22 mouse cellular contexts compared by ENCODE assay signal in genomic region chr8:104078091-104078490, GRCm38 (mm10). TPM values are rescaled to one million over a fixed set of nuclear protein-coding genes. Genes with fewer than 3 reads are reported as not detected.
DNase-seq lines count a peak whose midpoint lies in the region; ATAC-seq and TF ChIP-seq lines count a peak whose summit lies in the region.
"Had no signal": no experiment of that assay in that cellular context is flagged by ENCODE, and none has a peak within 500 bp of the region (broad histone marks: within the 10 kb centered on the region; RNA-seq: fewer than 3 reads in every experiment).

No protein-coding gene starts in this region.

- H3K4me3 ChIP-seq in hindbrain, postnatal 0 days (ENCODE audit: low read length): no peak overlapping the region
- H3K4me3 ChIP-seq in hindbrain, embryonic 16.5 days (ENCODE audit: low read length): no peak overlapping the region
- no peak overlapping the region for H3K4me3 ChIP-seq in midbrain, embryonic 14.5 days (replicated peaks; ENCODE audit: low read depth, low read length)
- H3K4me3 ChIP-seq in midbrain, embryonic 10.5 days: no peak overlapping the region
- H3K4me3 ChIP-seq: heart, embryonic 15.5 days; hindbrain, embryonic 15.5 days; limb, embryonic 15.5 days had no signal

- DNase-seq in cerebellum, postnatal 25 days: peak; percentile 3 to 6
- DNase-seq in cerebellum, adult 11 months: no peak
- peak; percentile 35 for DNase-seq in hindbrain, postnatal 0 days (ENCODE audit: low spot score)
- peak; percentile 58 for DNase-seq in midbrain, embryonic 14.5 days
- DNase-seq in midbrain, embryonic 10.5 days (ENCODE audit: low spot score): no peak
- DNase-seq in 3T3-L1 (ENCODE audit: low read depth, low spot score): peak; percentile 49
- DNase-seq in spleen, adult 18-20 months: no peak
- DNase-seq: adrenal gland, postnatal 14 days; cerebellum, adult 9-10 months; heart, postnatal 4 days; kidney, postnatal 36 days; layer of hippocampus, postnatal 36 days; lung, postnatal 4 days; thymus, postnatal 14 days had no signal

- TF ChIP-seq CTCF in hindbrain, postnatal 0 days (IDR thresholded peaks at IDR 0.05; ENCODE audit: low read depth): no peak

- no peaks in the 10 kb centered on the region for H3K4me1 ChIP-seq in hindbrain, postnatal 0 days (ENCODE audit: insufficient read depth, low read length)
- no peaks in the 10 kb centered on the region for H3K4me1 ChIP-seq in hindbrain, embryonic 16.5 days (ENCODE audit: control insufficient read depth, insufficient read depth, low read depth, low read length)
- no peaks in the 10 kb centered on the region for H3K4me1 ChIP-seq in midbrain, embryonic 14.5 days (ENCODE audit: control insufficient read depth, insufficient read depth, low read length)
- H3K4me1 ChIP-seq in midbrain, embryonic 10.5 days: no peaks in the 10 kb centered on the region

- no peak overlapping the region for H3K9ac ChIP-seq in hindbrain, postnatal 0 days (replicated peaks; ENCODE audit: low read length)
- no peak overlapping the region for H3K9ac ChIP-seq in hindbrain, embryonic 16.5 days (ENCODE audit: low read depth, low read length)
- no peak overlapping the region for H3K9ac ChIP-seq in midbrain, embryonic 14.5 days (replicated peaks; ENCODE audit: low read length)
- H3K9ac ChIP-seq: heart, embryonic 15.5 days; hindbrain, embryonic 15.5 days; limb, embryonic 15.5 days; liver, embryonic 14.5 days had no signal

- H3K27ac ChIP-seq in hindbrain, postnatal 0 days: no peak overlapping the region
- no peak overlapping the region for H3K27ac ChIP-seq in hindbrain, embryonic 16.5 days (ENCODE audit: low read depth, low read length)
- no peak overlapping the region for H3K27ac ChIP-seq in midbrain, embryonic 14.5 days (replicated peaks; ENCODE audit: low read depth, low read length)
- no peak overlapping the region for H3K27ac ChIP-seq in midbrain, embryonic 10.5 days (replicated peaks)
- H3K27ac ChIP-seq: heart, embryonic 15.5 days; hindbrain, embryonic 15.5 days; limb, embryonic 15.5 days; liver, embryonic 14.5 days had no signal

- ATAC-seq in hindbrain, postnatal 0 days: no peak
- no peak for ATAC-seq in hindbrain, embryonic 16.5 days
- ATAC-seq in midbrain, embryonic 14.5 days (ENCODE audit: low FRiP score, low TSS enrichment): no peak
- ATAC-seq: intestine, embryonic 16.5 days had no signal

- H3K4me2 ChIP-seq in hindbrain, postnatal 0 days (ENCODE audit: low read depth, low read length): no peak overlapping the region
- H3K4me2 ChIP-seq in hindbrain, embryonic 16.5 days (ENCODE audit: low read length): no peak overlapping the region
- H3K4me2 ChIP-seq in midbrain, embryonic 14.5 days (ENCODE audit: low read length): no peak overlapping the region
- H3K4me2 ChIP-seq: heart, embryonic 15.5 days; hindbrain, embryonic 15.5 days; limb, embryonic 15.5 days had no signal

- no peaks in the 10 kb centered on the region for H3K27me3 ChIP-seq in hindbrain, postnatal 0 days (ENCODE audit: insufficient read depth, low read length)
- no peaks in the 10 kb centered on the region for H3K27me3 ChIP-seq in hindbrain, embryonic 16.5 days (replicated peaks; ENCODE audit: control insufficient read depth, insufficient read depth, low read length)
- no peaks in the 10 kb centered on the region for H3K27me3 ChIP-seq in midbrain, embryonic 14.5 days (ENCODE audit: control insufficient read depth, insufficient read depth, low read length)
- H3K27me3 ChIP-seq in midbrain, embryonic 10.5 days (ENCODE audit: low read depth, poor library complexity, severe bottlenecking): no peaks in the 10 kb centered on the region
- H3K27me3 ChIP-seq: heart, embryonic 15.5 days; hindbrain, embryonic 15.5 days; limb, embryonic 15.5 days had no signal

- no peaks in the 10 kb centered on the region for H3K9me3 ChIP-seq in hindbrain, postnatal 0 days (ENCODE audit: low read length)
- no peaks in the 10 kb centered on the region for H3K9me3 ChIP-seq in hindbrain, embryonic 16.5 days (ENCODE audit: control insufficient read depth, low read length)
- H3K9me3 ChIP-seq in midbrain, embryonic 14.5 days (ENCODE audit: control insufficient read depth, low read length): no peaks in the 10 kb centered on the region
- no peaks in the 10 kb centered on the region for H3K9me3 ChIP-seq in midbrain, embryonic 10.5 days (replicated peaks)
- H3K9me3 ChIP-seq: heart, embryonic 15.5 days; hindbrain, embryonic 15.5 days; limb, embryonic 15.5 days had no signal

- H3K36me3 ChIP-seq in hindbrain, postnatal 0 days (ENCODE audit: insufficient read depth, low read length): no peaks in the 10 kb centered on the region
- H3K36me3 ChIP-seq in hindbrain, embryonic 16.5 days (ENCODE audit: control insufficient read depth, insufficient read depth, low read length): no peaks in the 10 kb centered on the region
- H3K36me3 ChIP-seq in midbrain, embryonic 14.5 days (ENCODE audit: control insufficient read depth, insufficient read depth, low read length): no peaks in the 10 kb centered on the region
- H3K36me3 ChIP-seq in midbrain, embryonic 10.5 days: no peaks in the 10 kb centered on the region
- H3K36me3 ChIP-seq: heart, embryonic 15.5 days; hindbrain, embryonic 15.5 days; limb, embryonic 15.5 days had no signal

- 27% methylated on average over 7 of the region's 7 CpGs for WGBS in hindbrain, postnatal 0 days
- WGBS in hindbrain, embryonic 16.5 days: 32% methylated on average over 7 of the region's 7 CpGs
- 60% methylated on average over 7 of the region's 7 CpGs for WGBS in midbrain, embryonic 14.5 days
- WGBS in midbrain, embryonic 10.5 days: 85% methylated on average over 7 of the region's 7 CpGs

RNA-seq across cellular contexts. Expression of gene Cdh5, which starts 23.3 kb away (rescaled TPM):
- 18.3 and 19.7 TPM in 2 replicates for total RNA-seq in hindbrain, postnatal 0 days (2014; rRNA removed)
- 8.4 and 8.9 TPM in 2 replicates for polyA plus RNA-seq in hindbrain, postnatal 0 days (2015; fragmentation: Nextera tagmentation; extraction: Ambion mirVana)
- 11.2 and 15.0 TPM in 2 replicates for polyA plus RNA-seq in hindbrain, embryonic 16.5 days (2015; fragmentation: Nextera tagmentation; extraction: Ambion mirVana)
- 5.3 and 12.7 TPM in 2 replicates for polyA plus RNA-seq in midbrain, embryonic 14.5 days (2014; fragmentation: Nextera tagmentation; extraction: Ambion mirVana)
- 12.2 and 13.9 TPM in 2 replicates for polyA plus RNA-seq in midbrain, embryonic 10.5 days (2016; fragmentation: Nextera tagmentation; extraction: Ambion mirVana)
- total RNA-seq: common myeloid progenitor, adult 5-6 weeks; megakaryocyte-erythroid progenitor cell, adult 5-6 weeks had no signal

Comparison
In these comparisons a context has a peak if more than half of its experiments do, and no peak if none do; other contexts are left out.
1. DNase-seq: peak in cerebellum, postnatal 25 days (2 of 2), hindbrain, postnatal 0 days (single experiment), midbrain, embryonic 14.5 days (single experiment) and 3T3-L1 (single experiment); none in cerebellum, adult 11 months (single experiment), midbrain, embryonic 10.5 days (single experiment) and spleen, adult 18-20 months (0 of 2).